16 mouse cellular contexts compared by ENCODE assay signal in the genomic region with DNA sequence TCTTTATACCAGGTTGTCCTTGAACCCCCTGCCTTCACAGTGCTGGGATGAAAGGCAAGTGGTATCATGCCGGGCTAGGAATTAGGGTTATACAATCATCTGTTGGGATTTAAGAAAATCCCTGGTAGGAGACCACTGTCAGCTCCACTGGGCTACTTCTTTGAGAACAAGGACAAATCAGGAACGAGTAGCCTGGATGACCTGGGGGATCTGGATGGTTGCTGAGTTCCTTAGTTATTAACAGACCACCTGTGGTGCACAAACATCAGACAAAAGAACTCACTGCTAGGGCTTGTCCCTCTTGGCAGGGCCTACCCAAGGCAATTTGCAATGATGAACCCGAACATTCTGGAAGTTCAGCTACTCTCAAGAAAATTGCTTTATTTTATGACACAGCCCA.
"Had no signal": no experiment of that assay in that cellular context is flagged by ENCODE, and none has a peak within 500 bp of the region (broad histone marks: within the 10 kb centered on the region; RNA-seq: fewer than 3 reads in every experiment).

No protein-coding gene starts in this region.

- H3K4me2 ChIP-seq: neural tube, embryonic 13.5 days; neural tube, embryonic 15.5 days; stomach, embryonic 15.5 days had no signal

- H3K9ac ChIP-seq: neural tube, embryonic 13.5 days; neural tube, embryonic 15.5 days; stomach, embryonic 15.5 days had no signal

- H3K27ac ChIP-seq: neural tube, embryonic 13.5 days; neural tube, embryonic 15.5 days; stomach, embryonic 15.5 days; stomach, postnatal 0 days had no signal

- H3K36me3 ChIP-seq: neural tube, embryonic 13.5 days; neural tube, embryonic 15.5 days; stomach, embryonic 15.5 days had no signal

- DNase-seq: retina, postnatal 1 day; right cerebral cortex, adult 18-20 months; right cerebral cortex, postnatal 14 days; right cerebral cortex, postnatal 25 days; right cerebral cortex, postnatal 4 days; spleen, adult 18-20 months; thymus, adult 18-20 months; thymus, adult 2 months; thymus, postnatal 14 days; thymus, postnatal 25 days; thymus, postnatal 36 days; thymus, postnatal 4 days had no signal

- H3K9me3 ChIP-seq: neural tube, embryonic 13.5 days; neural tube, embryonic 15.5 days; stomach, embryonic 15.5 days had no signal

- H3K27me3 ChIP-seq: neural tube, embryonic 15.5 days; stomach, embryonic 15.5 days had no signal

- H3K4me1 ChIP-seq: neural tube, embryonic 13.5 days; neural tube, embryonic 15.5 days; stomach, embryonic 15.5 days had no signal

- H3K4me3 ChIP-seq: neural tube, embryonic 13.5 days; neural tube, embryonic 15.5 days; stomach, embryonic 15.5 days had no signal
